Mouse (Mus musculus): ENCODE results near the gene Kdm4d. TPM values are rescaled to one million over a fixed set of nuclear protein-coding genes. Genes with fewer than 3 reads are reported as not detected.

The Kdm4d gene
- total RNA-seq (2015; ENCODE audit: low replicate concordance) (not detected in 2 replicates), total RNA-seq (2017; ENCODE audit: low replicate concordance) (not detected in 2 replicates)

DNA sequence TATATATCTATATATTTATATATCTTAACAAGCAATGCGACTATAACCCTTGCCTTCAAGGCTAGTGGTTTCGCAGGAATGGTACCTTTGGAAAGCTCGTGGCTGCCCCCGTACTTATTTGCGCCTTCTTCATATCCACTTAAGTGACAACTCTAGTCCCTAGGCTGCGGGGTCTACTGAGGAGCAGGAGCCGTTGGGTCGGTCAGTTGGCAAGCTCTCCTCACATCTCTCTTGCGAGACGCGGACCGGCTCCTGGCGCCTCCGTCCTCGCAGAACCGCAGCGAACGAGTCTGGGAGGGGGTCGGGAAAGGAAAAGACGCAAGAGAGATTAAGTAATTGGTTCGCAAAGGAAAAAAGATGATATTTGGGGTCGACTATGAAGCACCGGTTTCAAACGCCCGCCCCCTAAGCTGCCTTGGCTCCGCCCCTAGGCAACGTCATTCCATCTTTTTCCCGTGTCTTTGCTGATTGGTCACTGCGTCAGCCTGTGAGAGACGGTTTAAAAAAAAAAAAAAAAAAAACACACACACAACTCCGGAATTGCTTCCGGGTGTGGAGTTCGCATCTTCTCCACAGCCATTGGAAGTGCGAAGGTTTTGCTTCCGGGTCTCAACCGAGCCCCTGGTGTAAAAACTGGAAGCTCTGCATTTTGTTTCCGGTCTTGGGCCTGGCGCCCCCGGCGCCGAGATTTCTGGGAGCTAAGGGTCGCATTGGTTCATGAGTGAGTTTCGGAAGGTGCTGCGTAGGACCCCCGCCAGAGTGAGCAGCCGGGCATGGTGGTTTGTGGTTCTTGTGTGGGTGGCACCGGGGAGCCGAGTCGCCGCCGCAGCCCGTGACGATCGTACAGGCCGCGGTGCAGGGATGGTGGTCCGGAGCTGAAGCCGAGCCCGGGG, at the start of gene Kdm4d, which contains the start of gene Cwc15:
Gene Kdm4d (minus strand): TSS at position 460 of the 893 bp plus-strand sequence.
Gene Cwc15 (plus strand): TSS at position 595 of the 893 bp plus-strand sequence.
- peak; percentile 98 for ATAC-seq (replicated peaks; ENCODE audit: low FRiP score, poor library complexity, severe bottlenecking)

DNA sequence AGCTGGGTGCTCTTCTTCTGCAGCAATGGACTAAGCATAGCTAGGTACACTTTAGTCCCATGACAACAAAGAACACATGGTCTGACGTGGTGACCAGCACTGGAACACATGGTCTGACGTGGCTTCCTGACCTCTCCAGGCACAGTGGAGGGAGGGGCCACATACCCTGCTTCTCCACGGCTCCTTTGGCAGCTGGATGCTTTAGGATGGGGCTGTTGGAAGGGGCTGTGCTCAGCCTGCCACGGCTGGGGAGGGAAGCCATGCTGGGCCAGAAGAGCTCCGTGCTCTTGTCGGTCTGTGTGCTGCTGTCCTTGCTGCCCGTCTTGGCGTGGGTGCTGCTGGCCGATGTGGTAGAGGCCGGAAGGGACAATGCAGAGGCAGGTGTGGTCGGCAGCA, 48.1 kb upstream of the Kdm4d start:
- no peak for ATAC-seq (replicated peaks; ENCODE audit: low FRiP score, poor library complexity, severe bottlenecking)

DNA sequence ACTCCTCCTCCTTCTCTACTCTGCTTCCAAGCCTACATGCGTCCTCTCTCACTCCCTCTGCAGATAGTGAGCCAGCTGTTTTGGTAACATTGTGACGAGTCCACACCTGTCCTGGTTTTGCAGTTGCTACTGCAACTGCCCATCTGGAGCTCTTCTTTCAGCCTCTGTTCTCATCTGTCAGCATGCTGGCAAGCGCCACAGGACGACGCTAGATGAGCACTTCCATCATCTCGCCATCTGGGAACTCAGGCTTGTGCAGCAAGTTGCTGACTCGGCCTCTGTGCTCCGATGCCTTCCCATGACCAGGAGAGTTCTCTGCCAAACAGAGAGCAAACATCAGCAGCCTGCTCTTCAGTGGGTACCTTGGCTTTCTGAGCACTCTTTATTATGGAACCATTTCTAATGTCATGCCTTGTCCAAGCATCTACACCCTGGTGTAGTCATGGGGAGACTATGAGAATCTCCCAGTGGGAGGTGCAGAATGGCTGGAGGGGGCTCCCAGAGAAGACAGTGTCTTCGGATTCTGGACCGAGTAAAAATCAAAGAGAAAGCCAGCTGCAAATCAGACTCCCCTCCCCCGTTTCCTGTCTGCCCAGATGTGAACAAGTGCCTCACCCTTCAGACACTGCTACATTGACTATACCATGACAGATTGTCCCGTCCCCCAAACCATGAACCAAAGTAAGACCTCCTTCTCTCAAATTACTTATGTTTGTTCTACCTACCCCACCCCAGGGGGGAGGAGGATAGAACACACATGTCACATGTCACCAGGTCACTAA, 47.5 kb upstream of the Kdm4d start:
- no peak for ATAC-seq (replicated peaks; ENCODE audit: low FRiP score, poor library complexity, severe bottlenecking)

DNA sequence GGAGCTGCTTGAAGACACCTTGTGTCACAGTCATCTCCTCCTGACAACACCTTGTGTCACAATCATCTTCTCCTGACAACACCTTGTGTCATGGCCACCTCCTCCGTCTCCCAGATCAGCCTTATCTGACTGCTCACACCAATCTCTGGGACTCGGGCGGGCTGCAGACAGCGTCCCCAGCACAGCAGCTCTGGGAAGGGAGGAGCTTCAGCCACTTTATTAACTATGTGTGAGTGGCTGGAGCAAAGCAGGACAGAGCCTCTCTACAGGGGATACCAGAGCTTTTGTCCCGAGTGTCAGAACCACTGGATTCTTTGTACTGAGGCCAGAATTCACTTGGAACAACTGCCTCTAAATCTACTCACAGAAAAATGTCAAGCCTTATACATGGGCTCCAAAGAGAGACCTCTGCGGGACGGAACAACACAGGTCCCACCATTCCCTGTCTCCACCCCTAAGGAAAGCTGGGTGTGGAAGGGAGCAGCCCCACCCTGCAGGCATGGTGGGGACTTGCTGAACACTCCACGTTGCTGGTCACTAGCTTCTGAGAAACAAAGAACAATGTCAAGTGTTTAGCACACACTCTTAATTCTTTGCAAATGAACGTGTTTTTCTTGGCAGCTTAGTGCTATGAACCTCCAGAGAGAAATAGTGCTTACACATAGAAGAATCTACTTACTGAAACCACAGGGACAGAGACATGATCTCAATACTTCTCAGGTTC, 43.9 kb upstream of the Kdm4d start:
- no peak for ATAC-seq (replicated peaks; ENCODE audit: low FRiP score, poor library complexity, severe bottlenecking)

DNA sequence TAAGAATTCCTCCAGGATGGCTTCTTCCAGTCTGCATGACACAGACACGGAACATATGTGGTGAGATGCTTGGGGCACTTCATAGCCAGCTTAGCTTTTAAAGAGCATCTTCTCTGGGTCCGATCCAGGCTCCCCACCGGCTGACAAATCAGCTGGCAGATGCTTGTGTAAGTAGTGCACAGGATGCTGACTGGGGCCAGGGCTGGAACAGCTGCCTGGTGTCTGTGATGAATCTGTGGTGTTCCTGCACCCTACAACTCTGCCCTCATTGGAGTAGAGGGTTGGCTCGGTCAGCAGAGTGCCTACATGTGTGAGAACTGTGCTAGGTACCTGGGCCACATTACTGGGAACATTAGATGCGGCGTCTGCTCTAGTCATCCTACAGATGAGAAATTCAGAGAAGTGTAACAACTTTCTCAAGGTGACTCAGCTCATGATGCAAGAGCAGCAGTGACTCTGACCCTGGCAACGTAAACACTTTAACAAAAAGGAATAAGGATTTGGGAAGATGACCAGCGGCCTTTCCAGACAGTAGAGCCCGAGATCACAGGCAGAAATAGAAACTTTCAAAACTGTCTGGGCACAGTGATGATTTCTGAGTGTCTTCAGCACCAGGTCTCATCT, 34.7 kb upstream of the Kdm4d start:
- ATAC-seq (replicated peaks; ENCODE audit: low FRiP score, poor library complexity, severe bottlenecking): no peak

DNA sequence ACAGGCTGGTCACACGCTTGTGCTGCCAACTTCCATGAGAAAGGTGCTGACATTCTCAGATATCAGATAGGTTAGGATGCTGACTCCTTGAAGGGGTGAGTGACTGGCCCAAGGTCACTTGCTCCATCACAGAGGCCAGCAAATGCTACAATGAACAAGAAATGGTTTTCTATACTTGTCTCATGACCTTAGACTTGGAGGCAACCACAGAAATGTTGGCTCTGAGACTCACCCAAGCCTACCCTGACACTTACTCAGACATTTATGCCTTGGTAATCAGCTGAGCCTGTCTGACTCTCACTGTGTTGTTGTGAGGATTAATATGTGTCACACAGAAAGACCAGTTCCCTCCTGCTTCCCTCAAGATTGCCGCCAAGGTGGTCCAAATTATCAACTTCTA, 33.4 kb upstream of the Kdm4d start:
- no peak for ATAC-seq (replicated peaks; ENCODE audit: low FRiP score, poor library complexity, severe bottlenecking)

DNA sequence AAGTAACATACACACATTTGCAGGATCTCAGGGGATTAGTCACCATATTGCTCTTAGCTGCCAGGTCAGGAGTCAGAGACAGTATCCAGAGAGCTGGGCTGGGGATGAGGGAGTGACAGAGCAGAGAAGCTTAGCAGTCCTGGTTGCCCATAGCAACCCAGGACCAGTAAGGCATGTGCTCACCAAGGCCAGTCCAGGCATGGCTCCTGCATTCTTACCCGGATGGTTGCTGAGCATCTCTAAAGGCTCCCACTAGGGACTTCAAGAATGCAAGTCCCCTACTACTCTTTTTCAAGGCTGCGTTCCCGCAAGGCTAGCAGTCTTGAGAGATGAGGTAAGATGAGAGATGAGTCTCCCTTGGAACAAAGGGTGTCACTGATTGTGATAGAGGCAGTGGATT, 32.0 kb upstream of the Kdm4d start:
- no peak for ATAC-seq (replicated peaks; ENCODE audit: low FRiP score, poor library complexity, severe bottlenecking)

DNA sequence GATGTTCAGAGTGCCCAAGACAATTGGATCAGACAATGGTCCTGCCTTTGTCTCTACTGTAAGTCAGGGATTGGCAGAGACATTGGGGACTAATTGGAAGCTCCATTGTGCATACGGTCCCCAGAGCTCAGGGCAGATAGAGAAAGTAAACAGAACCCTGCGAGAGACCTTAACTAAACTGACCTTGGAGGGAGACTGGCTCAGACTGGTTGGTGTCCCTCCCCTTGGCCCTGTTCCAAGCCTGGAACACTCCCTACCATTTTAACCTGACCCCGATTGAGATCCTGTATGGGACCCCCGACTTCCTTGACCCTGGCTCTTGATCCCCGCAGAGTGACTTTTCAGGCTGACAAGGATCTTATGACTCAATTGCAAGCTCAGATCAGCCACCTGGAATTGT, 29.7 kb upstream of the Kdm4d start:
- no peak for ATAC-seq (replicated peaks; ENCODE audit: low FRiP score, poor library complexity, severe bottlenecking)

DNA sequence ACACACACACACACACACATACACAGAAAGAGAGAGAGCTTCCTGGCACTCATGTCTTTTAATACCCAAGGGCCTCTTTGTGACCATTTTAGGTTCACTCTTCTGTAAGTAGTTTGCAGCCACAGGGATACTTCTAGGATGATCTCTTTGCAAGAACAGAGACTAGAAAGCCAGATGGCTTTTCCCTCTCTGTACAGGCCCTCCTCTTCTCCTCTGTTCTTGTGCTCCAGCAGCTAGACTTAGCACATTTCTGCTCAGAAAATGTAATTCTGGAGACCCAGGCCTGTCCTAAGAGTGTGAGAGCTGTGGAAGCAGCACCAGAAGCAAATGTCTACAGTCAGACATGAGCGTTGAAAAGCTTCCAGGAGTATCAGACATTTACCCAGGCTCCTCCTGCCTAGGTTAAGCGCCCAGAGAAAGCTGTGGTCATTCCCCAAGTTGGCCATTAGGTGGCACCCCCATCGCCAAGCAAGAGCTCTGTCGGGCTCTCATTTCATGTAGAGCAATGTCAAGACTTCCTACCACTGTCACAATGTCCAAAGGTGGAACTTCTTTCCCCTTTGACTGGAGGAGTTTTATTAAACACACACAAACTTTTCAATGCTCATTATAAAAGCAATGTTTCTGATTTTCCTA, 23.2 kb upstream of the Kdm4d start:
- peak; percentile 87 for ATAC-seq (replicated peaks; ENCODE audit: low FRiP score, poor library complexity, severe bottlenecking)

DNA sequence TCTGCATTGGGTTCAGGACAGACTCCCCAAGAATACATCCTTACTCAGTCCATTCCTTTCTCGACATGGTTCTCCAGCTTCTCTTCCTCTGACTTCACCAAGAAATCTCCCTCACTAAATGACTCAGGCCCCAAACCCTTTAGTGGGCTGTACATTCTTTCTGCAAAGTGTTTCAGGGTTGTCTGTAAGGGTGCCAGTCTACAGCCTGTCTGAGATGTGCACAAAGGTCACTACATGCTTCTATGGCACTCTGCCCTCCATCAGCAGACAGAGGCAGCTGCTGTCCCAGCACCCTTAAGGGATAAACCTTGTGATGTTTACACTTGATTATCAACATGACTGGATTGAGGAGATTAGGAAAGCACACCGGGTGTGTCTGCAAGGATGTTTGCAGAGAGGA, 21.4 kb upstream of the Kdm4d start:
- ATAC-seq (replicated peaks; ENCODE audit: low FRiP score, poor library complexity, severe bottlenecking): no peak

DNA sequence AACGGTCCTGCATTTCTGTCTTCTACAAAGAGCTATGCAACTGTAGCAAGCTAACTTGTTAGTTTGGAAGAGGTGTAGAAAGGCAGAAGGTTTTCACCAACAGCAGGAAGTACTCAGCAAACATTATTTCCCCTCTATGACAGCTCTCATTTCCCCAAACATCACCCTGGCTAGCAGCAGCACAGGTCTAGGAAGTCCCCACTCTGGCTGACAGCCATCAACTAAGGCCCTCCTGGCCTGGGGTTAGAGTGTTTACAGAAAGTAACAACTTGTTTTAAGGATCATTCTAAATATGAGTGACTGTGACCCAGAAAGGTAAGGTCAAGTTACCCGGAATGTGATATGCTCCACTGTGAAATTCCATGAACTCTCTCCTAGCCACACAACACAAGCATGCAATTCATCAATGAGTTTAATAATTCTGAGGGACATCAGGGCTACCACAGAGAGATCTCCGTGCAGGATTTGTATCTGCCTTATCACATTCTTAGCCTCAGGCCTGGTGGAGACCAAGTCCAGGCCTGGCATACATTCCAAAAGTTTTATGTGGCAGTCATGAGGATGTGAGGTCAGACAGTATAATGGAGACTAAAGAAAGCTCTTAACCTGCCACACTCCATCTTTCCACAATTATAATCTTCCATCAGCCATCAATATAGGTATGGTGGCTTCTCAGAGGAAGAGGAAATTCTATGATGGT, 20.8 kb upstream of the Kdm4d start:
- ATAC-seq (replicated peaks; ENCODE audit: low FRiP score, poor library complexity, severe bottlenecking): no peak

DNA sequence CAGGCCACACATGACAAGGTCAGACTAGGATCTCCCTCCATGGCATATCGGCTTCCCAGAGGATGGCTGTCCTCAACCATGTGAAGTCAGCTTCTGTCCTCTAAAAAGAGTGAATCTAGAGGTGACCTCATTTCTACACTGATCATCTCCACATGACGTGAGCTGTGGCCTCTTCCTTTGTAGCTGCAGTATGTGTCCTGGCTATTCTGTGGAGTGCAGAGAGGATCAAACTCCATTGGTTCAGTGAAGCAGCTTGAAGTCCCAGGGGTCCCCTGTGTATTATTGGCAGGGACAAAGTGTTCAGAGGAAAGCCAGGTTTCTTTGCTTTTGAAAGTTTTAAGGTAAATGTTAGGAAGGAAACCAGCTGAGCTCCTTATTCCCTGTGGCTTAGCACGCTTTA, 17.8 kb upstream of the Kdm4d start:
- ATAC-seq (replicated peaks; ENCODE audit: low FRiP score, poor library complexity, severe bottlenecking): no peak

DNA sequence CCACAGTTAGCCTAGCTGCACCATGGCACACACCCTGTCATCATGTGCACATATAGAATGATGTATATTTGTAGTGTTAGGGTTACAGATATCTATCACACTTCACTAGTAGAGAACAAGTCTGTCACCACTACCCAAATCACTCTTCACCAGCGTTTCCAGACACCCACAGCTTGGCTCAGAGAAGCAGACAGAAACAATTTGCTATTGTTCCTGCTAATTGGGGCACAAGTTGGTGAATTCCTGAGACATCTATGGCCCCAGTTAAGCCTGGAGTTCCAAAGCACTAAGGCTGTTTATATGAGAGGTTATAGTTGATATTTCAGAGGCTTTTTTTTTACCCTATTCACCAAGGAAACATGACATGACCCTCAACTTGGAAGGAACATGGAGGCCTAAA, 17.0 kb upstream of the Kdm4d start:
- no peak for ATAC-seq (replicated peaks; ENCODE audit: low FRiP score, poor library complexity, severe bottlenecking)

DNA sequence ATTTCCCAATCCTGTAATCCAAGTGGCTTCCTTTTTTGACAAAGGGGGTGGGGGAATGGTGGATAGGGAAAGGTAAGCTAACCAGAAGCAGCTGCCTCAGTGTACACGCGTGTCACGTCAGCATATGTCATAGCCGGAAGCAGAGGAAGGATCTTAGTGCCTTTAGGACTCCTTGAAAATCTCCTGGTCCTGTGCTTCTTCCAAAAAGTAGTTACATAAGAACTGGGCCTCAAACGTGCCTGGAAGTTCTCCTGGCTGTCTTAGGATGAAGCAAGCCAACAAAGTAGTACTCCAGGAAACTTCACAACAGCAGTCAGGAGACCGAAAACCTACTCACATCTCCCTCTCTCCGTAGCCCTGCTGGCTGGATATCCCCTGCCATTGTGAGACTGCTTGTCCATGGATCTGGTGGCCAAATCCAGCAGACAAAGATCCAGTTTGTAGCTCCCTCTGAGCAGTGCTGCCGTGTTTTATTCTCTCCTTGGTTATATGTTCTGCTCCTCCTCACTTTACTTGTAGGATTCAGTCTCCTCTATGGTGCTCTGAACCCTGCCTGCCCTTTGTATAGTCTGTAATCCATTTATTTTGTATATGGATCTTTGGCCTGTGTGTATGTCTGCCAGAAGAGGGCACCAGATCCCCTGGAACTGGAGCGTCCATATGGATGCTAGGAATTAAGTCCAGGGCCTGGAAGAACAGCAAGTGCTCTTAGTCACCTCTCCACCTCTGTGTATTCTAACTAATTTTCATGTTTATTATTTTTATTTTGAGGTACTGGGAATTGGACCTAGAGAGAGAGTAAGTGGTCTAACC, 12.6 kb upstream of the Kdm4d start:
- no peak for ATAC-seq (replicated peaks; ENCODE audit: low FRiP score, poor library complexity, severe bottlenecking)

DNA sequence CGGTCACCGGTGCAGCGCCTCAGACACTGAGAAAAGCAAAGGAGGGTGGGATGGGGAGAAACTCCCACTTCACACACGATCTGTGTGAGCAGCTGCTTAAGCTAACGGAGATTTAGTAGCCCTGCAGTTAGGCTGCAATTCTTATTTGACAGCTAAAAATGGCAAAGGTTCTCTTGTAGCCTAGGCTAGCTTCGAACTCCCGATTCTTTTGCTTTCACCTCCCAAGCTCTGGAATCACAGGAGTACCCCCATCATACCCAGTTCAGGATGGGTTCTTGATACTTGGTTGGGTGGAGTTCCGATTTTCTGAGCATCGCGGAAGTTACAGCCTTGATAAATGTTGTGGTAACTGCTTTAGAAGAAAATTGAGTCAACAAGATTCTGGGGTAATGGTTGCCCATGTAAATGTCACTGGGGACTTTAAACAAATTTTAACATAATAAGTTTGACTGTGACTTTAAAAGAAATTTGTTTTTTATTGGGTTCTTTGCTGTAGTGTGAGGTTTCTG, 688 bp upstream of the Kdm4d start:
- no peak for ATAC-seq (replicated peaks; ENCODE audit: low FRiP score, poor library complexity, severe bottlenecking)

DNA sequence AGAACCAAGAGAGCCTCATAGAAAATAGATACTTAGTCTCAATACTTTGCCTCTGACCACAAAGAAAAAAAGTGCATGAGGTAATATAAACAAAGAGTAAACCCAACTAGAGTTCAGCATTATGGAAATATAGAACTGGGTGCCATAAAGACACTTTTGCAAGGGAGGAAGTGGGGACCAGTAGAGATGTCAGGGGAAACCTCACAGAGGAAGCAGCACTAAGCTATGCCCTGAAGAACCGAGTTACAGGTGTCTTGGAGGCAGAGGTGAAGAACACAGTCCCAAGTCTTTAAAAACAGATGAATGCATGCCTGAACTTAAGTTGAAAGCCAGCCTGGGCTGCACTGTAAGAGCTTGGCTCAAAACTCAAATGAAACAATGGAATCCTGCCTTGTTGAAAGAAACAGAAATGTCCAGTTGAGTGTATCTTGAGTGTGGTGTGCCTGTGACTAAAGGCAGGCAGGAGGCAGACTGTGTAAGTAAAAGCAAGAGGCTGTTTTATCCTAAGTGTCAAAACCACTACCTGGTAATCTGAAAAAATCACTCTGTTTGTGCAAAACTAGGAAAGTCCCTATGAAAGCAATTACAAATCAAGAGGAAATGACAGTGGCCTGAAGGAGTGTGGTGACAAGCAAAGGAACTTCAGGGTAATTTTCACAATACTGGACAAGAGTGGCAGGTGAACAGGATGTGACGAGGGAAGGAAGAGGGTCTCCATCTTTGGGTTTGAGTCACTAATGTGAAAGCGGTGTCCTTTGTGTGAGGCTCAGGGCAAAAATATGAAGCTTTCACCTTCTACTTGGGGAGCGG, 1.2 kb downstream of the Kdm4d start:
- ATAC-seq (replicated peaks; ENCODE audit: low FRiP score, poor library complexity, severe bottlenecking): no peak

DNA sequence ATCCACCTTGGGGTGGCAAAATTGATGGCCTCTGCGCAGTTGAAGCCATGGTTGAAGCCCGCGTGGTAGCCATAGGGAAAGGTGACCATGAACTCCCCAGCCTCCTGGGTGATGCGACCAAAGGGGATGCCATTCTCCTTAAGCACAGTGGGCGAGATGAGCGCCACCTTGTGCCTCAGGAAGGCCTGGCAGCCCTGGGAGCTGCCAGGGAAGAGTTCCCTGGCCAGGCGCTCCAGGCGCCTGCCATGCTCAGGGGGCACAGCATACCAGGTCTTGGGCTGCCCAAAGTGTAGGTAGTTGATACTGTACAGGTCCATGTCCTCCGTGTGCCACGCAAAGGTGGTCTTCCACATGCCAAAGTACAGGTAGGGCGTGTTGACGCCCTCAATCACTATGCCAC, 36.6 kb downstream of the Kdm4d start:
- peak; percentile 52; the same call in 1 of the 2 replicates for ATAC-seq (replicated peaks; ENCODE audit: low FRiP score, poor library complexity, severe bottlenecking)
